Mouse (Mus musculus) midbrain, postnatal 0 days (tissue): ENCODE results near the gene Vmn1r83. TPM values are rescaled to one million over a fixed set of nuclear protein-coding genes. Genes with fewer than 3 reads are reported as not detected.

Experiments used
- ATAC-seq: fragments of 200-750 bp; cut with Nextera tagmentation; 2 replicates; pipeline ENCODE4 v1.8.0; 2017; ENCODE audit warnings: moderate number of reproducible peaks, mild to moderate bottlenecking, moderate TSS enrichment, moderate library complexity; ENCODE audit not compliant: low FRiP score
- DNase-seq: peaks from one replicate; pipeline ENCODE4 v3.0.0-alpha.2; 2015; ENCODE audit warnings: low spot score
- H3K27ac ChIP-seq: fragments of 300-500 bp; sonication (generic); 2 replicates; pipeline ENCODE4 v1.5.1; 2014; ENCODE audit warnings: low read depth, mild to moderate bottlenecking, low read length, mixed read lengths
- H3K27me3 ChIP-seq: fragments of 300-500 bp; sonication (generic); 2 replicates; pipeline ENCODE4 v1.6.1; 2014; ENCODE audit warnings: low read length, control low read depth, mixed read lengths; ENCODE audit not compliant: insufficient read depth
- H3K36me3 ChIP-seq: fragments of 300-500 bp; sonication (generic); 2 replicates; pipeline ENCODE4 v1.6.1; 2014; ENCODE audit warnings: low read length, control low read depth, mixed read lengths; ENCODE audit not compliant: insufficient read depth
- H3K4me1 ChIP-seq: fragments of 300-500 bp; sonication (generic); 2 replicates; pipeline ENCODE4 v1.6.1; 2014; ENCODE audit warnings: mild to moderate bottlenecking, control low read depth, antibody characterized with exemption, low read length, mixed read lengths; ENCODE audit not compliant: insufficient read depth
- H3K4me2 ChIP-seq: fragments of 300-500 bp; sonication (generic); 2 replicates; pipeline ENCODE4 v1.6.1; 2014; ENCODE audit warnings: low read depth, mild to moderate bottlenecking, low read length, mixed read lengths; ENCODE audit not compliant: poor library complexity, severe bottlenecking
- H3K4me3 ChIP-seq: fragments of 300-500 bp; sonication (generic); 2 replicates; pipeline ENCODE4 v1.5.1; 2014; ENCODE audit warnings: low read depth, mild to moderate bottlenecking, low read length, moderate library complexity
- H3K9ac ChIP-seq: fragments of 300-500 bp; sonication (generic); replicated peaks from 2 replicates; pipeline ENCODE4 v1.6.1; 2014; ENCODE audit warnings: mild to moderate bottlenecking, low read length, moderate library complexity, mixed read lengths; ENCODE audit not compliant: poor library complexity, severe bottlenecking
- H3K9me3 ChIP-seq: fragments of 300-500 bp; sonication (generic); 2 replicates; pipeline ENCODE4 v1.6.1; 2016; ENCODE audit warnings: low read length, control low read depth
- CTCF ChIP-seq: IDR thresholded peaks from 2 replicates; pipeline ENCODE4 v1.5.1; 2016; ENCODE audit warnings: antibody characterized with exemption, mild to moderate bottlenecking
- WGBS: fragments of 180-500 bp; shearing (Covaris S2); extraction: QIAGEN DNeasy Blood & Tissue Kit; methylation state at CpG from one replicate; pipeline ENCODE4 v1.1.7; 2014; 5-methylcytosine and 5-hydroxymethylcytosine counted together
- microRNA-seq: library from miRNA; unstranded; fragments of <30 nt; microRNA quantifications from one replicate; pipeline ENCODE4, GENCODE M21; 2016; ENCODE audit warnings: borderline number of aligned reads
- polyA plus RNA-seq: library from polyadenylated mRNA; unstranded; fragments of >200 nt; fragmentation: Nextera tagmentation; extraction: Ambion mirVana; gene quantifications from 2 replicates; pipeline ENCODE4 v1.2.1, GENCODE M21; 2015
- total RNA-seq: library from RNA; depleted of rRNA; stranded (reverse); fragments of >200 nt; gene quantifications from 2 replicates; pipeline ENCODE4 v1.2.3, GENCODE M21; 2014; rRNA removed

Vmn1r83 gene
- total RNA-seq (not detected in 2 replicates), polyA plus RNA-seq (not detected in 2 replicates)

DNA sequence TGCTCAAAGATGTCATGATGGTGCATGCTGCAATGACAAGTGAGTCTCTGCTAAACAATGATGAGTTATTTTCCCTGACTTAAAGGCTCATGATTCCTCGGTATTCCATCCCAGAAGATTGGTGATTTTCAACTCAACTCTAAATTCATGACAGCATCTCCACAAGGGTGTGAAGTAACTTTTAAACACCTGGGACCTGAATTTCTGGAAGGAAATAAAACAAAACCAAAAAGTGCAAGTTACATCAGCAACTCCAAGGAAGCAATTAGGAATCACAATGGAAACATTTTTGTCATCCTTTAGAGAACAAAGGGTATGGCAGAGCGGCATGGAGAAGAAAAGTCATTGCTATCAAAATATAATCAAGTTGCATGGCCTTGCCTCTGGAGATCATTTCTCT is at the start of gene Vmn1r83:
Gene Vmn1r83, minus strand, starts transcription at position 101 of the 400 bp plus-strand sequence.
- Histone ChIP-seq H3K9me3 (peaks cover 17% of the 10 kb centered on the region; the same call in 1 of the 2 replicates), H3K4me3 (no peak within 1 kb of the TSS), H3K27ac (no peak within 1 kb of the TSS), H3K4me1 (no peaks in the 10 kb centered on the region), H3K4me2 (no peak within 1 kb of the TSS), H3K9ac (no peak within 1 kb of the TSS), H3K27me3 (no peaks in the 10 kb centered on the region), H3K36me3 (no peaks in the 10 kb centered on the region)
- TF ChIP-seq CTCF = no peak
- no peak for ATAC-seq
- DNase-seq = no peak
- 80% methylated on average over 2 of the region's 2 CpGs for WGBS

DNA sequence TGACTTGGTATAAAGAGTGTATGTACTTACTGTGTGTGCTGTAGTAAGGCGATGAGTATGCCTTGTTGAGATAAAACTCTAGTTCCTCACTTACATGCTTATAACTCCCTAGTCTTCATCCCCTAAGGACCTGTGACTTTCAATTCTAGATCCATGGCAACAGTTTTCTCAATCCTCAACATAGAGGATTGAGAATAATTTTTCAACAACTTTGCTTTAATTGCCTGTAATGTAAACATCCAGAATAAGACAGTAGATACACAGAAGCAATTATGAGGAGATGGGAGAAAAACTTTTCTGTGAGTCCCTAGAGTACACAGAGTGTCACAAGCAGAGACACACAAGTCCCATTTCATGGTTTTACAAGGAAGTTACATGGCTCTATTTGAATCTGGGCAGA is 39.9 kb upstream of the Vmn1r83 start, which contains the start of gene Vmn1r84:
Gene Vmn1r84, minus strand, starts transcription at position 101 of the 400 bp plus-strand sequence.
- 56% methylated on average over 1 of the region's 1 CpGs for WGBS
- ATAC-seq = no peak
- no peak for TF ChIP-seq CTCF

DNA sequence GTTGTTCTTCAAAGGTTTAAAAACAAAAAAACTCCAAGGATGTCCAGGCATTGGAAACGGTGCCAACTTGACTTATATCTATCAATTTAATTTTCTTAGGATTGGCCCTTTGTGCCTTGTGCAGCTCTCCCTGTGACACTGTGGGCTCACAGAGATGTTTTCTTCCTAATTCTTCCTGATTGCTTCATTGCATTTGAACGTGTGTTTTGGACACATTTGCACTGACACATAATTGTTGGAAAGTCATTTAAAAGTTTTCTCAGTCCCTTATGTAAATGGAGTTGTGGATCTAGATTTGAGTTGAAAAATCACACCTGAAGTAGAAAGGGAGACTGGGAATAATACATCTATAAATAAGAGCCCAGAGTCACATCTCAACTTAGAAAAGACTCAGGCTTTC is 29.2 kb downstream of the Vmn1r83 start, which contains the start of gene Vmn1r82:
Gene Vmn1r82, plus strand, starts transcription at position 301 of the 400 bp plus-strand sequence.
- DNase-seq = no peak
- 52% methylated on average over 2 of the region's 2 CpGs for WGBS
- Histone ChIP-seq H3K9me3 (peaks cover 16% of the 10 kb centered on the region), H3K36me3 (no peaks in the 10 kb centered on the region), H3K27me3 (no peaks in the 10 kb centered on the region), H3K9ac (no peak within 1 kb of the TSS), H3K4me3 (no peak within 1 kb of the TSS), H3K4me1 (no peaks in the 10 kb centered on the region), H3K4me2 (no peak within 1 kb of the TSS), H3K27ac (no peak within 1 kb of the TSS)
- no peak for ATAC-seq
- no peak for TF ChIP-seq CTCF

More for the DNA sequence above, 39.9 kb upstream of the Vmn1r83 start, which contains the start of gene Vmn1r84:
- Histone ChIP-seq H3K4me1 (no peaks in the 10 kb centered on the region), H3K9me3 (peaks cover 12% of the 10 kb centered on the region; the same call in 1 of the 2 replicates), H3K27ac (no peak within 1 kb of the TSS), H3K9ac (no peak within 1 kb of the TSS), H3K4me2 (no peak within 1 kb of the TSS), H3K36me3 (no peaks in the 10 kb centered on the region), H3K4me3 (no peak within 1 kb of the TSS), H3K27me3 (no peaks in the 10 kb centered on the region)
- DNase-seq = no peak

Small RNA genes within 50 kb of the gene (microRNA-seq; reads per million reads assigned to microRNA genes)
- gene Gm23521 = not detected

Other genes starting within 250 kb of the Vmn1r83 start
- not detected in 2 replicates for gene Vmn1r78, start 179.2 kb downstream of the Vmn1r83 start, total RNA-seq
- gene Vmn1r78, start 179.2 kb downstream of the Vmn1r83 start, polyA plus RNA-seq = not detected in 2 replicates
- not detected in 2 replicates for gene Vmn1r79, start 158.2 kb downstream of the Vmn1r83 start, total RNA-seq
- not detected in 2 replicates for gene Vmn1r79, start 158.2 kb downstream of the Vmn1r83 start, polyA plus RNA-seq
- gene Vmn1r80, start 140.2 kb downstream of the Vmn1r83 start, total RNA-seq = not detected in 2 replicates
- not detected in 2 replicates for gene Vmn1r80, start 140.2 kb downstream of the Vmn1r83 start, polyA plus RNA-seq
- not detected in 2 replicates for gene Vmn1r81, start 61.2 kb downstream of the Vmn1r83 start, total RNA-seq
- not detected in 2 replicates for gene Vmn1r81, start 61.2 kb downstream of the Vmn1r83 start, polyA plus RNA-seq
- gene Vmn1r82, start 29.1 kb downstream of the Vmn1r83 start, total RNA-seq = not detected in 2 replicates
- gene Vmn1r82, start 29.1 kb downstream of the Vmn1r83 start, polyA plus RNA-seq = not detected in 2 replicates
- gene Vmn1r84, start 39.8 kb upstream of the Vmn1r83 start, total RNA-seq = not detected in 2 replicates
- not detected in 2 replicates for gene Vmn1r84, start 39.8 kb upstream of the Vmn1r83 start, polyA plus RNA-seq
- 9.0 and 11.0 TPM in 2 replicates for gene Zfp551, start 93.3 kb upstream of the Vmn1r83 start, total RNA-seq
- 9.6 and 10.2 TPM in 2 replicates for gene Zfp551, start 93.3 kb upstream of the Vmn1r83 start, polyA plus RNA-seq
- 27.1 and 33.8 TPM in 2 replicates for gene Zfp606, start 148.8 kb upstream of the Vmn1r83 start, total RNA-seq
- 21.8 and 23.3 TPM in 2 replicates for gene Zfp606, start 148.8 kb upstream of the Vmn1r83 start, polyA plus RNA-seq
- gene 2900092C05Rik, start 183.0 kb upstream of the Vmn1r83 start, total RNA-seq = not detected in 2 replicates
- not detected in 2 replicates for gene 2900092C05Rik, start 183.0 kb upstream of the Vmn1r83 start, polyA plus RNA-seq